Mouse (Mus musculus): Measurements from ENCODE around the gene Rbl1. TPM values are rescaled to one million over a fixed set of nuclear protein-coding genes. Genes with fewer than 3 reads are reported as not detected.
"Not testable (repeated sequence)": the region's sequence is repeated elsewhere in the genome, so short reads cannot be mapped to it uniquely, and the experiment has no call there.

Rbl1 gene
- polyA plus RNA-seq (2014; fragmentation: Nextera tagmentation; extraction: Ambion mirVana), result 12.1 and 16.1 TPM in 2 replicates

DNA sequence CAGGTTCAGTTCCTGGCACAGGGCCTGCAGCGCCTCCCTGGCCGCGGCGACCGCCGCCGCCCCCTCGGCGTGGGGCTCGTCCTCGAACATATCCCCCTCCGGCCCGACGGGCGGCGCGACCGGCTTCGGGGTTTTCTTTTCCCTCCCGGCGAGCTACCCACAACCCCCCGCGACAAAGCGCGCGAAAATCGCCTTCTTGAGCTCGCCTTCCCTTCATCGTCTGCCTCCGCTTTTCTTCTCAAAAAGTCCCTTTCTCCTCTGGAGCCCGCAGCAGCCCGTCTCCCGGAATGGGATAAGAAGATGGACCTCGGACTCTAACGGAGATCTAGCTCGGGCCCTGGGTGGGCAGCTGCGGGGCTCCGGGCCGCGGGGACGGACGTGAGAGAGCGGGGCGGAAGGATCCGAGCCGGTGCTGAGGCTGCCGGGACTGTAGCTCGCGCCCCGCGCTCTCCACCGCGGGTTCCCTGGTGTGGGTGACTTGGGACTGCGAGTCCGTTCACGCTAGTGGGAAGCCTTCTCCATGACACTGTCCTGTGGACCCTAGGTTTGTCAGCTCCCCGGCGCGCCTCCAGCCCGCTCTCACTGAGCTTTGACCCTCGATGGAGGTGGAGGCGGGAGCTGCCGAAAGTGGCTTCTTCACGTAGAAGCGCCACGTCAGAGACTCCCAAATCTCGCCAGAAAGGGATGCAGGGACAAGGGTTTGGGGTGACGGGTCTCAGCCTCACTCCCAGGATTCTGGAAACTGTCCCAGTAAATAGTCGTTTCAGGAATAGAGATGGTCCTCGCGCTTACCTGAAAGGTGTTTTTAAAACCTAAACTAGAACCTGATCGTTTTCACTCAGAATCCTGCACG lies at the start of gene Rbl1:
TSS of gene Rbl1 (minus strand) at position 169 of the 853 bp plus-strand sequence.
- H3K4me2 ChIP-seq (ENCODE audit: low read length), result peak within 1 kb of the TSS; percentile 82

DNA sequence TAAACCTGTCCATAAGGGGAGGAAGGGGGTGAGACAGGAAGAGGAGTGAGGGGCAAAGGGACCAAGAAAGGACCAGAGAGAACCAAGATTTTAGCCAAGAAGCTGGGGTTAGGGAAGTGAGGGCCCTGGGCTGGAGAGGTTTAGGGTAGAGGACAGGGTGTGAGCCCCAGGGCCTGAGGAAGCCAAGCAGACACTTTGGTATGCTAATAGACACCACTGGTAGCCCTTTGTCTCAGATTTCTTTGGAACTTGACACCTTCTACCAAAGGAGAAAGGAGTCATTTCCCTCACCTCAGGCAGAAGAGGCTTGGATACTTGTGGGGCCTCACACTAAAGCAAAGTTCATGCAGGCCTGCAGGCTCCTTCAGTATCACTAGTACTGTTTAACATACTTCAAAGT lies 43.8 kb upstream of the Rbl1 start:
- no peak overlapping the region for H3K4me2 ChIP-seq (ENCODE audit: low read length)
- no peak overlapping the region for H3K27ac ChIP-seq (ENCODE audit: low read depth, low read length)
- DNase-seq (ENCODE audit: low spot score), result no peak
- H3K27me3 ChIP-seq (replicated peaks; ENCODE audit: control insufficient read depth, insufficient read depth, low read length), result no peaks in the 10 kb centered on the region
- H3K9ac ChIP-seq (ENCODE audit: low read length), result no peak overlapping the region
- H3K4me3 ChIP-seq (ENCODE audit: low read depth, low read length), result no peak overlapping the region
- no peaks in the 10 kb centered on the region for H3K4me1 ChIP-seq (ENCODE audit: control insufficient read depth, insufficient read depth, low read length)
- no peak for ATAC-seq
- no peaks in the 10 kb centered on the region for H3K36me3 ChIP-seq (ENCODE audit: control insufficient read depth, insufficient read depth, low read length)
- no peaks in the 10 kb centered on the region for H3K9me3 ChIP-seq (replicated peaks; ENCODE audit: control insufficient read depth, low read length)

More for the DNA sequence above, at the start of gene Rbl1:
- ATAC-seq (peak; percentile 88), DNase-seq (ENCODE audit: low spot score) (peak; percentile 97)
- Histone ChIP-seq H3K36me3 (ENCODE audit: control insufficient read depth, insufficient read depth, low read length) (0 out of 2 replicates have a peak, but pooled peaks cover 2% of the 10 kb centered on the region), H3K9me3 (replicated peaks; ENCODE audit: control insufficient read depth, low read length) (no peaks in the 10 kb centered on the region; the same call in 1 of the 2 replicates), H3K27ac (ENCODE audit: low read depth, low read length) (peak within 1 kb of the TSS; percentile 98), H3K27me3 (replicated peaks; ENCODE audit: control insufficient read depth, insufficient read depth, low read length) (no peaks in the 10 kb centered on the region), H3K9ac (ENCODE audit: low read length) (peak within 1 kb of the TSS; percentile 98), H3K4me1 (ENCODE audit: control insufficient read depth, insufficient read depth, low read length) (no peaks in the 10 kb centered on the region; the same call in 1 of the 2 replicates), H3K4me3 (ENCODE audit: low read depth, low read length) (peak within 1 kb of the TSS; percentile 75)
- 1% methylated on average over 73 of the region's 73 CpGs for WGBS

DNA sequence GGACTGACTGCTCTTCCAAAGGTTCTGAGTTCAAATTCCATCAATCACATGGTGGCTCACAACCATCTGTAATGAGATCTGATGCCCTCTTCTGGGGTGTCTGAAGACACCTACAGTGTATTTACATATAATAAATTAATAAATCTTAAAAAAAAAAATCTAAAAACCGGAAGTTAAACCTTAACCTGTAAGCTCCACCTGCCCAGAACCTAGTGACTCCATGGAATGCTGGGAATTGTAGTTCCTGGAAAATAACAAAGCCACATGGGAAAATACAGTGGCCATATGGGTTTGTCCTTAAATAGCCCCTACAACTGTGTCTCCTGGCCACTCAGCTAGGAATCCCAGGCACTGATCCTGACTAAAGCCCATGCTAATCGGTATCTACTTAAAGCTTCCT lies 41.3 kb upstream of the Rbl1 start:
- Histone ChIP-seq H3K27ac (ENCODE audit: low read depth, low read length) (no peak overlapping the region), H3K9me3 (replicated peaks; ENCODE audit: control insufficient read depth, low read length) (no peaks in the 10 kb centered on the region), H3K27me3 (replicated peaks; ENCODE audit: control insufficient read depth, insufficient read depth, low read length) (no peaks in the 10 kb centered on the region), H3K4me2 (ENCODE audit: low read length) (no peak overlapping the region), H3K9ac (ENCODE audit: low read length) (no peak overlapping the region), H3K4me3 (ENCODE audit: low read depth, low read length) (no peak overlapping the region), H3K36me3 (ENCODE audit: control insufficient read depth, insufficient read depth, low read length) (no peaks in the 10 kb centered on the region), H3K4me1 (ENCODE audit: control insufficient read depth, insufficient read depth, low read length) (no peaks in the 10 kb centered on the region)
- ATAC-seq, result no peak
- WGBS, result 87% methylated on average over 2 of the region's 2 CpGs
- no peak for DNase-seq (ENCODE audit: low spot score)

DNA sequence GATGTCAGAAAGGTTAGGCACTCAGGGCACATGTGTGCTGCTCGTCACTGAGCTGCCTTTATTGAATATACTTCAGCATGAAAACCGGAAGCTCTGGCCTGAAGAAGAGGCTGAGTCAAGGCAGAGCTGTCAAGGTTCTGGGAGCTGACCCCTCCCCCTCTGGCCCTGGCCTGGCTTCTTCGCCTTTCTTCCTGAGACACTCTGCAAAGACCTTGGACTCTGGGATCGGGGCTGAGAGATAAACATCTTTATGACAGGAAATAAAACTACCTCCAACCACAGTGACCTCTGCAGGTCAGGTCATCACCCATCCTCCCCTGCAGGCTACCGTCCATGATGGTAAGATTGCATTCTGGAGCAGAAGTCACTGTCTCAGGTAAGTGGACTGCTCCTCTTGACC lies 40.7 kb upstream of the Rbl1 start:
- no peak overlapping the region for H3K27ac ChIP-seq (ENCODE audit: low read depth, low read length)
- no peaks in the 10 kb centered on the region for H3K27me3 ChIP-seq (replicated peaks; ENCODE audit: control insufficient read depth, insufficient read depth, low read length)
- H3K36me3 ChIP-seq (ENCODE audit: control insufficient read depth, insufficient read depth, low read length), result no peaks in the 10 kb centered on the region
- no peaks in the 10 kb centered on the region for H3K9me3 ChIP-seq (replicated peaks; ENCODE audit: control insufficient read depth, low read length)
- H3K9ac ChIP-seq (ENCODE audit: low read length), result no peak overlapping the region
- DNase-seq (ENCODE audit: low spot score) (no peak), ATAC-seq (no peak)
- WGBS, result 69% methylated on average over 5 of the region's 5 CpGs
- H3K4me3 ChIP-seq (ENCODE audit: low read depth, low read length), result no peak overlapping the region
- H3K4me1 ChIP-seq (ENCODE audit: control insufficient read depth, insufficient read depth, low read length), result no peaks in the 10 kb centered on the region
- no peak overlapping the region for H3K4me2 ChIP-seq (ENCODE audit: low read length)

DNA sequence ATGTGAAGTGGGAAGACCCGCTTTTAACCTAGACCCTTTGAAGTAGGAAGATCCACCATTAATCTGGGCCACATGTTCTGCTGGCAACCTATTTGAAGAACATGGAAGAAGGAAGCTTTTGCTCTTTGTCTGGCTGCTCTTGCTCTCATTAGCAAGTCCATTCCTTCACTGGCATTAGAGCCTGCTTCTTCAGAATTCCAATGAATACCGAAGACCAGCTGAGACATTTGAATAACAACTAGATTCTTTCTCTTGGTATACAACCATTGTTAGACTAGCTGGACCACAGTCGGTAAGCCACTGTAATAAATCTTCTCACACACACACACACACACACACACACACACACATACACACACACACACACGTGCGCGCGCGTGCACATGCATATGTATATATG lies 31.6 kb upstream of the Rbl1 start:
- no peak overlapping the region for H3K4me3 ChIP-seq (ENCODE audit: low read depth, low read length)
- no peaks in the 10 kb centered on the region for H3K27me3 ChIP-seq (replicated peaks; ENCODE audit: control insufficient read depth, insufficient read depth, low read length)
- H3K36me3 ChIP-seq (ENCODE audit: control insufficient read depth, insufficient read depth, low read length), result no peaks in the 10 kb centered on the region
- DNase-seq (ENCODE audit: low spot score) (no peak), ATAC-seq (no peak)
- H3K9ac ChIP-seq (ENCODE audit: low read length), result no peak overlapping the region
- H3K4me1 ChIP-seq (ENCODE audit: control insufficient read depth, insufficient read depth, low read length), result no peaks in the 10 kb centered on the region
- H3K9me3 ChIP-seq (replicated peaks; ENCODE audit: control insufficient read depth, low read length), result no peaks in the 10 kb centered on the region
- H3K27ac ChIP-seq (ENCODE audit: low read depth, low read length), result no peak overlapping the region
- no peak overlapping the region for H3K4me2 ChIP-seq (ENCODE audit: low read length)
- WGBS, result 80% methylated on average over 8 of the region's 8 CpGs

DNA sequence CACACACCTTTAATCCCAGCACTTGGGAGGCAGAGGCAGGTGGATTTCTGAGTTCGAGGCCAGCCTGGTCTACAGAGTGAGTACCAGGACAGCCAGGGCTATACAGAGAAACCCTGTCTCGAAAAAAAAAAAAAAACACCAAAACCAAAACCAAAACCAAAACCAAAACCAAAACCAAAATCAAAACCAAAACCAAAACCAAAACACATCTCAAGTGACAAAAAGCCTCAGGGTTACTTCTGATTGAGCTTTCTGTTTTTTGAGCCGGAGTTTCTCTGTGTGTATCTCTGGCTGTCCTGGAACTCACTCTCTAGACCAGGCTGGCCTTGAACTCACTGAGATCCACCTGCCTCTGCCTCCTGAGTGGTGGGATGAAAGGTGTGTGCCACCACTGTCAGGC lies 17.6 kb upstream of the Rbl1 start:
- H3K4me2 ChIP-seq (ENCODE audit: low read length); H3K4me3 ChIP-seq (ENCODE audit: low read depth, low read length); H3K27me3 ChIP-seq (replicated peaks; ENCODE audit: control insufficient read depth, insufficient read depth, low read length); ATAC-seq; H3K9ac ChIP-seq (ENCODE audit: low read length); H3K4me1 ChIP-seq (ENCODE audit: control insufficient read depth, insufficient read depth, low read length); H3K27ac ChIP-seq (ENCODE audit: low read depth, low read length); DNase-seq (ENCODE audit: low spot score); H3K36me3 ChIP-seq (ENCODE audit: control insufficient read depth, insufficient read depth, low read length); H3K9me3 ChIP-seq (replicated peaks; ENCODE audit: control insufficient read depth, low read length): not testable (repeated sequence)
- 91% methylated on average over 3 of the region's 3 CpGs for WGBS

DNA sequence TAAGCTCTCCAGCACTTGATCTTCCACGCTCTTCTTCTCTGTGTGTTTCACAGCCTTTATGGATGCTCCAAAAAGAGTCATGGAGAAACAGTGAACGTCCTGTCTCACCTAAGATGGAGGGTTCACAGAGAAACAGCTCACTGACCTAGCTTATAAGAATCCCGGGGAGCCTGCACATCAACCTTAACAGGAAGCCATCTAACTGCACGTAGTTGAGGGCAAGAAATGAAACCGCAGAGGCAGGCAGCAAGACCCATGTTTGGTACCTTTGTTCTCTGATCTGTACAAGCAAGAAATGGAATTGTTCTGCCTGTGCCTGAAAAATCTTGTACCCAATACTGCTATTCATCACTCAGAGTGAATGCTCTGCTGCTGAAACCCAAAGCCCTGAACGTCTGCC lies 15.8 kb upstream of the Rbl1 start:
- Histone ChIP-seq H3K9me3 (replicated peaks; ENCODE audit: control insufficient read depth, low read length) (no peaks in the 10 kb centered on the region), H3K4me2 (ENCODE audit: low read length) (no peak overlapping the region), H3K27me3 (replicated peaks; ENCODE audit: control insufficient read depth, insufficient read depth, low read length) (no peaks in the 10 kb centered on the region), H3K4me3 (ENCODE audit: low read depth, low read length) (no peak overlapping the region), H3K27ac (ENCODE audit: low read depth, low read length) (no peak overlapping the region), H3K36me3 (ENCODE audit: control insufficient read depth, insufficient read depth, low read length) (no peaks in the 10 kb centered on the region), H3K9ac (ENCODE audit: low read length) (no peak overlapping the region), H3K4me1 (ENCODE audit: control insufficient read depth, insufficient read depth, low read length) (no peaks in the 10 kb centered on the region)
- WGBS, result 82% methylated on average over 6 of the region's 6 CpGs
- no peak for ATAC-seq
- DNase-seq (ENCODE audit: low spot score), result no peak

DNA sequence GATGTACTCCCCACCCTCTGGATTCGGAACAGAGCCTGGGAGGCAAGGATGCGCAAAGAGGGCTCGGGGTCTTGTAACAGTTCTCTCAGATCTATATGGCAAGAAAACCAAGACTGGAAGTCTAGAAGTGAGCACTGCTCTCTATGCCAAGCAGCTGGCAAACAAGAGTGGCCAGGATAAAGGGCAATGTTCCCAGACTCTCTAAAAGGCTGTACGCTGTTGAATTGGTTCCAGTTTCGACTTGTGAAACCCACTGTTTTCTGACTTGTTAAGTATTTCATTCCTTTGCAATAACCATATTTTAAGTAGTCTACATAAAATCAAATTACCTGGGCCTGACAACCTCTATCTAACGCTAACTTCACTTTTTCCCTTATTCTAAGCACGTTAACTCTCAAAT lies 7.4 kb upstream of the Rbl1 start:
- no peak overlapping the region for H3K9ac ChIP-seq (ENCODE audit: low read length)
- H3K4me1 ChIP-seq (ENCODE audit: control insufficient read depth, insufficient read depth, low read length), result no peaks in the 10 kb centered on the region
- WGBS, result 92% methylated on average over 7 of the region's 7 CpGs
- no peaks in the 10 kb centered on the region for H3K36me3 ChIP-seq (ENCODE audit: control insufficient read depth, insufficient read depth, low read length)
- no peak overlapping the region for H3K4me3 ChIP-seq (ENCODE audit: low read depth, low read length)
- H3K4me2 ChIP-seq (ENCODE audit: low read length), result no peak overlapping the region
- H3K27ac ChIP-seq (ENCODE audit: low read depth, low read length), result no peak overlapping the region
- ATAC-seq (no peak), DNase-seq (ENCODE audit: low spot score) (no peak)
- no peaks in the 10 kb centered on the region; the same call in 1 of the 2 replicates for H3K9me3 ChIP-seq (replicated peaks; ENCODE audit: control insufficient read depth, low read length)
- H3K27me3 ChIP-seq (replicated peaks; ENCODE audit: control insufficient read depth, insufficient read depth, low read length), result no peaks in the 10 kb centered on the region
